Mouse (Mus musculus) spleen, embryonic (tissue): ENCODE measurements around the gene Spock2.

Experiments used
- CTCF ChIA-PET: fragments of 350-600 bp; sonication (Branson Sonifier 250); formaldehyde crosslinking; loops from one replicate; lab custom pipeline; 2022; lab: Charles Lee

Spock2 gene

DNA sequence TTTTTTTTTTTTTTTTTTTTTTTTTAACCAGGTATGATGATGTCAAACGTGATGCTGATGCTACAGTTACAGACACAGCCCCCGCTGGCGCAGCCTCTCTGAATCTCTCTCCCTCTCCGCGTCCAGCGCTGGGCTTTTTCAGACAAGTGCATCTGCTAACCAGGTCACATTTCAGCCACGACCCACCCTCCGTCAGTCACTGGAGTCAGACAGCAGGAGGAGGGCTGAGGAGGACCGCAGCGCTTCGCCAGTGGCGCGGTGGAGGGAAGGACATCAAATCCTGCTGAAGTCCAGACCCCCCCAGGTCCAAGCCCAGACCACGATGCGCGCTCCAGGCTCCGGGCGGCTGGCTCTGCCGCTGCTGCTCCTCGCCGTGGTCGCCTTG is at the start of gene Spock2:
Gene Spock2 (plus strand): TSS at position 74 of the 385 bp plus-strand sequence.
- CTCF ChIA-PET: no interaction called here

DNA sequence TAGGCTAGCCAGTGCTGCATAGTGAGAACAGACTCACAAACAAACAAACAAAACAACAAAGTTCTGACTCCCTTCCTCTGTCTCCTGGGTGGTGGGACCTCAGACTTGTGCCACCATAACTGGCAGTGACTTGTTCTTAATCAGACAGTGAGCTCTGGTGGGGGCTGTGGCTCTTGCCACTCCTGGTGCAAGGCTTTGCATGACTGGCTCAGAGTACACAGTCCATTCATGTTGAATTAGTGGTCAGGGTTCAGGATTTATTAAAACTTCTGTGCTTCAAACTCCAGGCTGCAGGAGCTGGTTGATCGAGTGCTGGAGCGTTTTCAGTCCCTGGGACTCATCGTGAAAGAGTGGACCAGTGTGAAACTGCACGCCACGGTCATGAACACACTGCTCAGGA is 43.8 kb upstream of the Spock2 start:
- CTCF ChIA-PET: no interaction called here

DNA sequence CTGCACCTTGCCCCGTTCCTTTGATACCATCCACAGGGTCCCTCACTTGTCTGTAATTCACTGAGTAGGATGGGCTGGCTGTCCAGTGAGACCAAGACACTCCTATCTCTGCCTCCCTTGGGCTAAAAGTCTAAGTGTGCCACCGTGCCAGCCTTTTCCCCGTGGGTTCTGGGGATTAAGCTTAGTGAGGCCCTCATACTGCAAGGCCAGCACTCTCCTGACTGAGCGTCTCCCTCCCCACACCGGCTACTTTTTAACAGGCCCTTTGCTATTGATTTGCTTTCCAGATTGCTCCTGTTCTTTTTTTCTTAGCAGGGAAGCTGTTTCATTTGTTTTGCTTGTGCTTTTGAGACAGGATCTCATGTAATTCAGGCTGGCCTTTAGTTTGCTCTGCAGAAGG is 43.1 kb upstream of the Spock2 start:
- CTCF ChIA-PET: interaction anchor here (0.6 to 0.7 kb wide), 2 partner anchors 63 to 69 kb away, joined by 4 read pairs; no protein-coding TSS in a partner anchor

DNA sequence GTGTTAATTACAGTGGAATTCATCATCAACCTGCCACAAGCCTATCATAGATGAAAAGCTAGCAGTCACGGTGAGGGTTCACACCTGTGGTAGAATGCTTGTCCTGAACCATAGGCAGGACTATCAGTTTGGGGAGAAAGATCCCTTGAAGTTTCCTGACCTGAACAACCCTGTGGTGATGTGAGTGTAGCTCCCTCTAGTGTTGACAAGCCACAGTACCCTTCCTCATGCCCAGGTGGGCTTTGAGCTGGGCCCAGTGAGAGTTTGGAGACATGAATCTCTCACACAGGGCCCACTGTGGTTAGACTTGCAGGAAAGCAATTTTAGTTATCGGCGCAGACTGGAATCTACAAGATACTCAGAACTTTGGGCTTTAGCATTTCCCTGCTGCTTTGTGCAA is 39.5 kb upstream of the Spock2 start:
- CTCF ChIA-PET: interaction anchor here (0.6 to 1.6 kb wide), 3 partner anchors 15 to 64 kb away, joined by 3 to 10 read pairs (median 3); no protein-coding TSS in a partner anchor

DNA sequence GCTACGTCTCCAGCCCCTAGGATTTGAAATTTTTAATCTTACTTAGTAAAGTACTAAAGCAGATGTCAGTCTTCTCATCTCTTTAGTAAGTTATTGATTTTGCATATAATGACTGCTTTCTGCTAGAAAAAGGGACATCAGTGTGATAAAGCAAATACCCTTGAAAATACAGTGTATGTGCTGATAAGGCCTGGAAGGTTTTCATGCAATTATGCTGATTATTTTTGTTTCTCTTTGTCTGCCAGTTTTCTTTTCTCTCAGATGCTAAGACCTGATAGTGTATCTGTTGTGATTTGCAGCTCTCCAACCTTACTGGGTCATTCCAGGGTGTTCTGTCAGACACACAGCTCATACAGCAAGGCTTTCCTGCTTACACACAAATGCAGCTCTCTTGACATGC is 30.9 kb upstream of the Spock2 start:
- CTCF ChIA-PET: interaction anchor here (0.6 to 0.7 kb wide), 2 partner anchors 135 to 597 kb away, joined by 4 to 5 read pairs; no protein-coding TSS in a partner anchor

DNA sequence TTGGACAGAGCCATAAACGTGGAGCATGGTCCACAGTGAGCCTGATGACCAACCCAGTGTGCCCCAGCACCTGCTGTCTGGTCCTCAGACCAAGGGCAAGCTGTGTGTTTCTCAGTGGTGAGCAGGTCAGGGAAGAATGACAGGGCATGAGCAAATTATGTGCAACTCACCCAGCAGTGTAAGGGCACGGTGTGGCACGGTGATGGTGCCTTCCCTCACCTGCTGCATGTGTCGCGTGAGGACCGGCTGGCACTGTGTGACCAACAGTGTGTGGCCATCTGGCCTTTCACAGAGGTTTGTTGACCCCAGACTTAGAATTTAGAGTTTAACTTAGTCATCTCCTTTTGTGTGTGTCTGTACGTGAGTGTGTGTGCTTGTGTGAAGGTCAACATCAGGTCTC is 28.8 kb upstream of the Spock2 start:
- CTCF ChIA-PET: no interaction called here

DNA sequence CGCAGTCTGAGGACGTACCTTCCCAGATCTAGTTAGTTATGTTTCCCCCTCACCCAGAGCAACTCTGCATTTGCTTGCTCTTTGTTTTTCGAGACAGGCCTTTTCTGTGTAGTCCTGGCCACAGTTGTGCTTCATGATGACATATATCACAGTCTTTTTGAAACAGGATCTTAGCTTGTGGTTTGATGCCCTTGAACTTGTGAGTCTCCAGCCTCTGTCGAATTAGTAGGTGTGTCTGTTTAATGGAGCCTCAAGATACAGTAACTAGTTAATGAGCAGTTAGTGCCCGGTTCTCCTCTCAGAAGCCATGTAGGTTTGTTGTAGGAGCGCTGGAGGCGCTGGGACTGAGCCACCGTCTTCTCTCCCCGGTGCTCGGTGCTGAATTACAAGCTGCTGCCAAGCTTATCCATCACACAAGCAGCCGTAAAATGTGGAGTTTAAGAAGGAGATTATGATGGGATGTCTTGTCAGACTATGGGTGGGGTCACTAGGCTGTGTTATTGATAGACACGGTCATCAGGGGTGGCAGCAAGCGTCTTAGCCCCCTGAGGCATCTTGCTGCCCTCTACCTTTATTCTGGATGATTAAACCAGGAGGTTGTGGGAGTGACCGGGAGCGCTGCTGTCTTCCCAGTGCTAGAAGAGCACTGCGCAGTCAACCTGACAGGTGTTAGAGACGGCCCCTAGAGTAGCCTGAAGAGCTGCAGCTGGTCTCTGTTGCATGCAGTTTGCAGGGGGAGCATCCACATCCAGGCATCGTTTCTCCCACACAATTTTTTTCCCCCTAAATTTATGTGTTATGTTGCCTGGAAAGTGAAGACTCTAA is 28.1 kb upstream of the Spock2 start:
- CTCF ChIA-PET: no interaction called here

DNA sequence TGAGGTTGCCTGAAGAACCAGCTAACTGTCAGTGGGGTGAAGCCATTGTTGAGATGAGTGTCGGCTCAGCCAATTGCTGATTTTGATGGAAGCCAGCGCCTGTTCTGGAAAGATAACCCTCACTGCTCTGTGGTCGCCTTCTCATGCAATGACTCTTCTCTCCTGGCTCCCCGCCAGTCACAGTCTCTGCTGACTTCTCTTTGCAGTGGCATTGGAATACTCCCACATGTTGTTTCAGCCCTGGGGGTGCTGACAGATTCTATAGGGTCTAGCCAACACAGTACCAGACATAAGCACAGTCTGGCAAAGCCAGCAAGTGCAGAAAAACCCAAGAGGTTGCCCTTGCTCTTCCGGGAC is 27.5 kb upstream of the Spock2 start:
- CTCF ChIA-PET: no interaction called here

DNA sequence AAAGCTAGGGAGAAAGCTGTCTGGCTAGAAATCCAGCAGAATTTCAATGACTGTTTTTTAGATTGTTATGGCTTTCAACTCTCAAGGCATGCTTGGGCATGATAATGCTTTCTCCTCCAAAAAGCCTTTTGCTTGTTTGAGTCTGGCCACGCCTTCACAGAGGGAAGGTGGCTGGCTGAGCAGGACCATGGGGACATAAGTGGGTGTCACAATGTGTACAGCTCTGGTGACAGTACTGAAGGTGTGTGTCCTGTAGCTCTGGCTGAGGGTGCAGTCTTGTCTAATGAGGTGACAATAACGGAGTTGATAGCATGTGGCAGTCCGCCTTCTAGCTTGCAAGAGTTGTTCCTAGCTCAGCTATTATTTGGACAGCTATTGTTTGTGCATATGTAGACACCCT is 25.8 kb upstream of the Spock2 start:
- CTCF ChIA-PET: no interaction called here

DNA sequence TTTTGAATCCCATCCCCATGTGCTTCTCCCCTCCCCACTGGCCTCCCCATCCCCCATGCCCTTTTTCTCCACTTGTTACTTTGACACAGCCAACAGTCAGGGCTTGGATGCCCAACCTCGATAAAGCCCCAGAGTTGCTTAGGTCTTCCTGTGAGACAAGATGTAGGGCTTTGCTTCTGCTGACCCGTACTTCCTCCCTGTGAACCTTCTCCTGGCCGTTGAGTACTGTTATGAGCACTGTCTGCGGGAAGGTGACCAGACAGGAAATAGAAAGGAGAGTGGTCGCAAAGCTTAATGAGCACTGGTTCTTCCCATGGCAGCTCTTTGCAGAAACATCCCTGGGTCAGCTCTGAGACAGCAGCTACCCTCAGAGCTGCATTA is 25.4 kb upstream of the Spock2 start:
- CTCF ChIA-PET: interaction anchor here (0.9 kb wide), 1 partner anchor 10 kb away, joined by 5 read pairs; no protein-coding TSS in a partner anchor

DNA sequence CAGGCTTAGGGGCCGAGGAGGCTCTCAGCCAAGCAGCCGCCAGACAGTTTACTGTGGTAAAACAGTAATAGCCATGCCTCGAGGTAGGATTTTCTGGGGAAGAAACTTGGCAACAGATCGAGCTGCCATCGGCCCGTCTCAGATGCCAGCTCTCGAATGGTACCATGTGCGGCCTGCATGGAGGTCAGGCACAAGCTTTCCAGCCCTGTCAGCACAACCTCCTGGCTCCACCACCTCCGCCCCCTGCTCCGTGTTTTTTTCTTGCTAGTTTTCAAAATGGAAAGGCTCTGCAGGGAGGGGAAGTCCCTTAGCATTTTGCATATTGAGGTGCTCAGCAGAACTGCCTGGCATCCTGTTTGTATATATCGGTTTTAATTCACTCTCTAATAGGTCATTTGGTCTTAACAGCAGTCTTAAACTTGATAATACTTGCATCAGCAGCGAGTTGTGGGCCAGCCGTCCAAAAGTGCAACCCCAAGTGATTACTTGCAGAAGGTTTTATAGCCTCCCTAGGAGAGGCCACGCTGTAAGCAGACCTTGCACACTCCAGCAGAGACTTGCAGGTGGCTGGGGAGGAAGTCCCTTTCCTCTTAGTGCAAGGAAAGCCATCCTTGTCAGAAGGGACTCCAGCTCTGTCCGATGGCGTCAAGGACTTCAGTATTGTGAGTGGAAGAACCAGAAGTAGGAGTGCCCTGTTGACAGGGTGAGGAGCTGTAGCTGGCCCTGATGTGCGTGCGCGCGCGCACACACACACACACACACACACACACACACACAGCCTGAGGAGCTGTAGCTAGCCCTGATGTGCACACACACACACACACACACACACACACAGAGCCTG is 24.8 kb upstream of the Spock2 start:
- CTCF ChIA-PET: interaction anchor here (0.8 to 0.9 kb wide), 2 partner anchors 10 to 15 kb away, joined by 3 to 5 read pairs; no protein-coding TSS in a partner anchor

DNA sequence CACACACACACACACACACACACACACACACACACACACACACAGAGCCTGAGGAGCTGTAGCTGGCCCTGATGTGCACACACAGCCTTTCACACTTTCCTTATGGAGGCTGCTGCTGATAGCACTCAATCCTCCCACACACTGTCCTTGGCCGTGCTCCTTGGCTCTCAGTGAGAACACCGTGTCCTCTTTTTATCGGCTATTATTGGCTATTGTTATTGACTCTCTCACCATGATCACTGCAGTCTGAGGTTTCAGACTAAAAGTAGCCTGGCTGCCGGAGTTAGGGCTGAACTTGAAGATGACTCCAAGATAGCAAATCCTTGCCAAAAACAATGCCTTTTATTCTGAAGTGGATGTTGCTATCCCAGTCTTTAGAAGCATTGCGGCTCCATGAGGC is 24.1 kb upstream of the Spock2 start:
- CTCF ChIA-PET: interaction anchor here (0.6 to 0.8 kb wide), 2 partner anchors 16 to 137 kb away, joined by 3 read pairs; partner anchors contain the start of gene Chst3

DNA sequence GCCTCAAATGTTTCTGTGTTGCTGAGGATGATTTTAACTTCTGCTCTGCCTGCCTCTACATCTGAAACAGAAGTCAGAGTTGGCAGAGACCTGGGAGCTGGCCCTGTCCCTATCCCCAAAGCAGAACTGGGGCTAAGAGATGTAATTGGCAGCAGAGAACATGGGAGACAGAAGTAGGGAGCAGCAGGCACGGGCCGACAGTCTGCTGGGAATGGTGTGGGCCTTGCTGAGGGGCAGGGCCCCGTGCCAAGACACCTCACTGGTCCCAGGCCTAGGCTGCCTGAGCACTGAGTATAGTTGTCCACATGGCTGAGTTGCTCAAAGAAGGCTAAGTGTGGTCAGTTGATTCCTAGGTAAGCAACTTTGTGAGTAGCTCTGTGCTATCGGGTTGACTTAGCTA is 22.0 kb upstream of the Spock2 start:
- CTCF ChIA-PET: interaction anchor here (0.7 kb wide), 1 partner anchor 17 kb away, joined by 3 read pairs; no protein-coding TSS in a partner anchor

DNA sequence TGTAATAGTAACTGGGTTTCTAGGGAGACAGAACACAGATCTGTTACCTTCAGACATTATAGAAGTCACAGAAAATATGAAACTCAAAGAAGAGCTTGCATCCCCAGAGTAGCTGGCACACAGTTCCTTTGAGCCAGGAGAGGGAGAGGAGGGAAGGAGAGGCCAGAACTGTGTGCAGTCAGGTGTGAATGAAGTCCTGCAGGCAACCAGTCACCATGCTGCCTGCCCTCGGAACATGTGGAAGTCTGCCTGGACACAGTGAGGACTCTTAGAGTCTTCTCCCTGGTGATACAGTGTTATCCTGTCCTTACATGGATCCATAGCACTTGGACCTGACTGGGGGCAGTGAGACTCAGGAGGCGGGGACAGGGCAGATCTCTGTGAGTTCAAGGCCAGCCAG is 13.7 kb upstream of the Spock2 start:
- CTCF ChIA-PET: no interaction called here

DNA sequence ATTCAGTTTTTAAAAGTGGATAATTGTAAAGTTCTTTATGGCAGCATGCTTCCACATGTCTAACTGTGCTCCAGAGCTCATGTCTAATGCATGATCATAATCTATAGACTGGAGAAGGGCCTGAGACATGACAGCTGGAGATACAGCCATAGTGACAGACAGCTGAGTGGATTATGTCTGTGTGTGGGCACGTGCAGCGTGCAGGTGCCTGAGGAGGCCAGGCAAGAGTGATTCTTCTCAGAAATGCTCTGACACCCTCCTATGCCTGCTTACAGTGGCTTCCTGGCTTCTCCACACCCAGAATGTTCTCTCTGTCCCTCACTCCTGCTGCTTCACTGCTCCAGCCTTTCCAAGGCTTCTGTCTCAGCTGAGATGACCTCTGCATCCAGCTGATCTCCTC is 12.3 kb upstream of the Spock2 start:
- CTCF ChIA-PET: no interaction called here

DNA sequence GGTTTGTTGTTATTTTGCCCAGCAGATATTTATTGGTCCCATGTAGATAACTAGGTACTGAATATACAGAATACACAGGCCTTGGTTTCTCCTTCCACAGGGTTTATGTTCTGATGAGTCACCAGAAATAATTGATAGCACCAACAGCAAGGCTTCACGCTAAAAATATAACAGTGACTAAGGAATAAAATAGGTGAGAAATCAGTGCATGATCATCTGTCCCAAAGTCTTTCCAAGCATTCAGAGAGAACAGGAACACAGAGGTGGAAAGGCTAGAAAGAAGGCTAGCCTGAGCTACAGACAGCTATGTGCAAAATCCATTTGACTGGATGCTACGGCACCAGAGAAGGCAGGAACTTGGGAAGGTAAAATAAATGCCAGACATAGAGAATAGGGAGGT is 10.5 kb upstream of the Spock2 start:
- CTCF ChIA-PET: no interaction called here

DNA sequence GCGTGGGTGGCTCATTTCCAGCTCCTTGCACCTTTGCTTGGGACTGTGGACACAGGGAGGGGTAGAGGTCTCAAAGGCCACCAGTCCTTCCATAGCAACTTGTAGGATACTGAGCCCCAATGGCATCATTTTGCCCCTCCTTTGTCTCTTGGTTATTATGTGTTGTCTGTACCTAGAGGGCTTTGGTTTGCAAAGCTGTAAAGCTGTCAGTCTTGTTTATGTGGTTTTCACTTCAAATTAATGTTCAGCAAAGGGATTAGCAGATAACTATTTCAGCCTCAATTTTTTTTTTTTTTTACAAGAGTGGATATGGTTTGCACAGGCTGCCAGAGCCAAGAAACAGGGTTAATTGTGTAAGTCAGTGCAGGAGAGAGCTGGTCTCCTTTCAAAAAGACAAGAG is 9.7 kb upstream of the Spock2 start:
- CTCF ChIA-PET: no interaction called here

DNA sequence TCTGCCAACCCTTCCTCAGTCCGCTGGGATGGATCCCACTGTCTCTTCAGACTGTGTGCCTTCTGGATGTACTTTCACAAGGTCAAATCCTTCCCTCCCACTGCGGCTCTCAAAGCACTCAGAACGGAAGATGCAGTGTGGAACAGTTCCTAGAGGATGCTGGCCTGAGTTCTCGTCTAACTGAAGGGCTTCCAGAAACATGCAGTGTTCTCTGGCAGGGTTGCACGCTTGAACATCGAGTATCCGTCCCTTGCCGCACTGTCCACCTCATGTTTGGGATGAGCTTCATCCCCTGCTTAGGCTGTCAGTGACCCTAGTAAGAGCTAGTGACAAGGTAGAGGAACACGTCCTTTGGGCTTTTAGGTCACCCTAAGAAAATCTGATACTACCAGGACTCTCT is 8.9 kb upstream of the Spock2 start:
- CTCF ChIA-PET: no interaction called here

DNA sequence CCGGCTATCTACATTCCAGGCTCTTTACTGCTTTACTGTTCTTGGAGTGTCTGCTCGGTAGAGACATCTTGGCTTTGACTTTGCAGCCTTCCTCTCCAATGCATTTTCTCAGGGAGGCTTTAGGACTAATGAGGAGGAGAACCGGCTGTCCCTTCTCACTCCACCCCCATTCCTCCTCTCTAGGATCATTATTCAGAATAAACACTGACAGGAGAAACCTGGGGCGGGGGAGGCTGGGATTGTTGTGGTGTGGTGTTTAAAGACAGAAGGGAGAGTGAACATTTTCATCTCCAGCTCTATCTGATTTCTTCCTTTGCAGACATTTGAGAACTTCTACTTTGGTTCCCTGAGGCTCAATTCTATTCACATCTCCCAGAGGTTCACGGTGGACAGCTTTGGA is 8.2 kb upstream of the Spock2 start:
- CTCF ChIA-PET: no interaction called here

DNA sequence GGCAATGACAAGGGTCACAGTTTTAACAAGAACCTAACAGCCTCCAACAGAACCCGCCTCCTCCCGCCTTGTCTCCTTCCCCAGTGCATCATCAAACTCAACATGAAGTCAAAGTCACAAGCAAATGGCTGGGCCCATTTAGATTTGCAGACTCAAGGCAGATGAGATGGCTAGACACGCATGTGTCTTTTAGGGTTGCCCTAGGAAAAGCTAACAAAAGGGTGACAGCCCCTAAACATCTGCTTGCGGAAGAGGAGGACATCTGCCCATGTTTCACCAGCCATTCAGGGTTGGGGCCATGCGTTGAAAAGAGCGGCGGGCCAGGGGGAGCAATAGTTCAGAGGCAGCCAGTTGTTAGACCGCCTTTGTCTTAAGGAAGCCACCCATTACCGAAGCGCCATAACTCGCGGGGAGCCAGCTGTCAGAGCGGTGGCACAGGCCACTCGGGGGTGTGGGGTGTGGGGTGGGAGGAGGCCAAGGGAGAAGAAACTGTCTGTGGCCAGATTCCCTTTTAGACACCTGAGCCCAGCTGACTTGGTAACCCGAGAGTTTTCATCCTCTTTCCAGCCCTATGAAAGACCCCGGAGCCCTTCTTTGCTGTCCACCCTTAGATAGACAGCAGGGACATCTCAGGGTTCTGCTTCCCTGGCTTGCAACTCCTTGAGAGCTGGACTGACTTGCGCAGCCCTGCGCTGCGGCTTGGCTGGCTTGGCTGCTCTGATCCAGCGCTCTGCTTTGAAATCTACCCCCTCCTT is 451 bp upstream of the Spock2 start:
- CTCF ChIA-PET: no interaction called here

DNA sequence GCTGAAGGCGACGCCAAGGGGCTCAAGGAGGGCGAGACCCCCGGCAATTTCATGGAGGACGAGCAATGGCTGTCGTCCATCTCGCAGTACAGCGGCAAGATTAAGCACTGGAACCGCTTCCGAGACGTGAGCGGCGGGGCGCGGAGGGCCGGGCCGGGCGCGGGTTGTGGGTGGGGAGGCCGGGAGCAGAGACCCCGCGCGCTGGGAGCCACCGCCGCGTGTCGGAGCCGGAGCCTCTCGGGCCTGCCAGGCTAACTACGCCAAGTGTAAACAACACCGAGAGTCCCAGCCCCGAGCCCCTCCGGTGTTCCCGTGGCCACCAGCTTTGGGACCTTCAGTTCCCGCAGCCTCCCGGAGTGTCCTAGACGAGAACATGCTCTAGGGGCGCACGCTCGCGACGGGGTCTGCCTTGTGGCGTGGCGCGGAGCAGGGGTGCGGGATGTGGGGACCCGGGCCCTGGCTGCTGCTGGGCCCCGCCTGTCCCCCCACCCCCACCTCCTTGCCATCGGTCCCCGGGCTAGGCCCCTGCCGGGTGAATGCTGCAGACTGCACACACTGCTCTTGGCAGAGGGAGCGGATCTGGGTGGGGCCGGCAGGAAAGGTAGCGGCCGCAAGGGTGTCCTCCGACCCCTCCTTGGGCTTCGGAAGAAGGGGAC is 640 bp downstream of the Spock2 start:
- CTCF ChIA-PET: interaction anchor here (0.7 kb wide), 1 partner anchor 147 kb away, joined by 4 read pairs; no protein-coding TSS in a partner anchor
